Mouse (Mus musculus) thymus, adult 2 months (tissue): ENCODE measurements around the gene Ccng1.

Experiments
- CTCF ChIP-seq: fragments of 200-500 bp; IDR thresholded peaks from 2 replicates; pipeline ENCODE4 v1.5.1; 2012; ENCODE audit warnings: mild to moderate bottlenecking, control low read depth, low read length, moderate library complexity, borderline replicate concordance; ENCODE audit not compliant: control insufficient read depth, poor library complexity, insufficient read depth; ENCODE audit errors: extremely low read depth
- POLR2A ChIP-seq: fragments of 200-500 bp; IDR thresholded peaks from 2 replicates; pipeline ENCODE4 v1.6.1; 2012; ENCODE audit warnings: mild to moderate bottlenecking, low read length, control low read depth, moderate library complexity; ENCODE audit not compliant: control insufficient read depth, poor library complexity, insufficient read depth; ENCODE audit errors: extremely low read depth

DNA sequence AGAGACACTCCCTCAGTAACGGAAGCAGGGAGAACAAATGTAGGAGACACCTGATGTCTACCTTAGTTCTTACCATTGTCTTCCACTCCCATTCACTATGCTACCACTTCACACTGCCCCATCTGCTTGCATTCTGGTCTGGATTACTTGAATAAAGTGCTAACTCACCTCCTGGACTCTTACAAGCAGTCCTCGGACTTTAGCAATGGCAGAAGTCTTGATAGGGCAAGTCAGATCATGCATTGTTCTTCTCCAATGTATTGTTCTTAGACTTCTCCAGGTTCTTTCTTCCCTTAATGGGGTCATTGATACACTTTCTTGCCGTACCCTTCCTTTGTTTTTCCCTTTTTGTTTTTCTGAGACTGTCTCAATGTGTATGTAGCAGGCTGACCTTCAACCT is 17.7 kb downstream of the Ccng1 start:
- TF ChIP-seq POLR2A (no peak), CTCF (no peak)
